Mouse (Mus musculus): ENCODE data around the gene Iqschfp.

The Iqschfp gene

GRCm38 (mm10) chr3:68526416-68526815, 634.4 kb downstream of the Iqschfp start:
- DNase-seq (ENCODE audit: low spot score) = no peak

- no peak for DNase-seq (ENCODE audit: low spot score)
Measured at GRCm38 (mm10) chr3:68527182-68527581, 635.1 kb downstream of the Iqschfp start.

- no peak for DNase-seq (ENCODE audit: low spot score)
Measured at GRCm38 (mm10) chr3:68531908-68532307, 639.9 kb downstream of the Iqschfp start.

- DNase-seq (ENCODE audit: low spot score) = no peak
Measured at GRCm38 (mm10) chr3:68534571-68535051, 642.6 kb downstream of the Iqschfp start.

GRCm38 (mm10) chr3:68535160-68535728, 643.2 kb downstream of the Iqschfp start:
- no peak for DNase-seq (ENCODE audit: low spot score)

GRCm38 (mm10) chr3:68536071-68536470, 644.0 kb downstream of the Iqschfp start:
- no peak for DNase-seq (ENCODE audit: low spot score)

GRCm38 (mm10) chr3:68541688-68542087, 649.7 kb downstream of the Iqschfp start:
- DNase-seq (ENCODE audit: low spot score) = no peak

GRCm38 (mm10) chr3:68542944-68543501, 651.0 kb downstream of the Iqschfp start:
- DNase-seq (ENCODE audit: low spot score) = peak; percentile 21

GRCm38 (mm10) chr3:68544811-68545210, 652.8 kb downstream of the Iqschfp start:
- DNase-seq (ENCODE audit: low spot score) = no peak

- no peak for DNase-seq (ENCODE audit: low spot score)
Measured at GRCm38 (mm10) chr3:68545898-68546297, 653.9 kb downstream of the Iqschfp start.

- no peak for DNase-seq (ENCODE audit: low spot score)
Measured at GRCm38 (mm10) chr3:68555087-68555662, 663.1 kb downstream of the Iqschfp start.

GRCm38 (mm10) chr3:68556891-68557290, 664.9 kb downstream of the Iqschfp start:
- DNase-seq (ENCODE audit: low spot score) = no peak

- no peak for DNase-seq (ENCODE audit: low spot score)
Measured at GRCm38 (mm10) chr3:68558744-68559143, 666.7 kb downstream of the Iqschfp start.

GRCm38 (mm10) chr3:68560057-68560456, 668.0 kb downstream of the Iqschfp start:
- DNase-seq (ENCODE audit: low spot score) = no peak

GRCm38 (mm10) chr3:68562838-68563237, 670.8 kb downstream of the Iqschfp start:
- no peak for DNase-seq (ENCODE audit: low spot score)

- DNase-seq (ENCODE audit: low spot score) = no peak
Measured at GRCm38 (mm10) chr3:68563922-68564321, 671.9 kb downstream of the Iqschfp start.

- no peak for DNase-seq (ENCODE audit: low spot score)
Measured at GRCm38 (mm10) chr3:68564978-68565674, 673.1 kb downstream of the Iqschfp start.

- no peak for DNase-seq (ENCODE audit: low spot score)
Measured at GRCm38 (mm10) chr3:68565675-68566055, 673.6 kb downstream of the Iqschfp start.

- DNase-seq (ENCODE audit: low spot score) = no peak
Measured at GRCm38 (mm10) chr3:68567581-68567980, 675.5 kb downstream of the Iqschfp start.

GRCm38 (mm10) chr3:68568149-68568548, 676.1 kb downstream of the Iqschfp start:
- no peak for DNase-seq (ENCODE audit: low spot score)

- no peak for DNase-seq (ENCODE audit: low spot score)
Measured at GRCm38 (mm10) chr3:68568716-68569115, 676.7 kb downstream of the Iqschfp start.

- DNase-seq (ENCODE audit: low spot score) = no peak
Measured at GRCm38 (mm10) chr3:68570319-68570718, 678.3 kb downstream of the Iqschfp start.
